Mouse (Mus musculus): ENCODE data around the gene Camk2g. TPM values are rescaled to one million over a fixed set of nuclear protein-coding genes. Genes with fewer than 3 reads are reported as not detected.
"Not testable (repeated sequence)": the region's sequence is repeated elsewhere in the genome, so short reads cannot be mapped to it uniquely, and the experiment has no call there.

Gene Camk2g
- polyA plus RNA-seq, 1 experiment from 2014 or later, result 39.5 TPM

DNA sequence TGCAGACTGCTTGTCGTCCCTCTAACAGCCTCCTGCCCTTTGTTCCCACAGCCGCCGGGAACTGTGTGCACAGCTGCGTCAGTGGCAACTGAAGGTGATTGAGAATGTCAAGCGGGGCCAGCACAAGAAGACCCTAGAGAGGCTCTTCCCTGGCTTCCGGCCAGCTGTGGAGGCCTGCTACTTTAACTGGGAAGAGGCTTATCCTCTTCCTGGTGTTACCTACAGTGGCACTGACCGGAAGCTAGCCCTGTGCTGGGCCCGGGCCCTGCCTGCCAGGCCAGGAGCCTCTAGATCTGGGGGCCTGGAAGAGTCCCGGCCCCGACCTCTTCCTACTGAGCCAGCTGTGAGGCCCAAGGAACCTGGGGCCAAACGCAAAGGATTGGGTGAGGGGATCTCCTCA is 80.1 kb downstream of the Camk2g start:
- Histone ChIP-seq H3K27me3 (ENCODE audit: control insufficient read depth, insufficient read depth, low read length) (no peaks in the 10 kb centered on the region), H3K27ac (ENCODE audit: low read depth, low read length) (no peak overlapping the region), H3K4me2 (no peak overlapping the region), H3K9me3 (ENCODE audit: control insufficient read depth, low read length) (no peaks in the 10 kb centered on the region), H3K36me3 (ENCODE audit: control insufficient read depth, insufficient read depth, low read length) (peaks cover 47% of the 10 kb centered on the region), H3K4me3 (ENCODE audit: low read depth, low read length) (no peak overlapping the region), H3K4me1 (ENCODE audit: control insufficient read depth, insufficient read depth, low read length) (peaks cover under 1% of the 10 kb centered on the region), H3K9ac (ENCODE audit: low read length) (no peak overlapping the region)
- no peak for DNase-seq (ENCODE audit: low spot score, missing footprints)
- WGBS, result 85% methylated on average over 11 of the region's 11 CpGs
- no peak for ATAC-seq (ENCODE audit: low FRiP score)

DNA sequence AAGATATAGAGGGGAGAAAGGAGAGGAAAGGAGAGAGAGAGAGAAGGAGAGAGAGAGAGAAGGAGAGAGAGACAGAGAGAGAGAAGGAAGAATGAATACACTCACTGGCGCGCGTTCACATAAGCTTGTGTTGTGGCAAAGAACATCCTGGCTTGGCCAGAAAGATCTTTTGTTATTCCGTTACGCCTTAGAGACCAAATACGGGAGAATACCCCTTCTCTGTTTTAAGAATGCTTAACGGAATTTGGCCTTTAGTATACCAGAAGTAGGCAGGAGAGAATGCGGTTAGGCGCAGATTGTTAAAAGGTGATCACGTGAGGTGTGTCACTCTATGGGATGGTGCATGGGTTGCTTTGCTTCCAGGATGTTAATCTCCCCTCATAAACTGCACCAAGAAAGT is 85.6 kb downstream of the Camk2g start:
- ATAC-seq (ENCODE audit: low FRiP score), result no peak
- H3K4me3 ChIP-seq (ENCODE audit: low read depth, low read length), result peak overlapping the region; percentile 98
- no peaks in the 10 kb centered on the region for H3K27me3 ChIP-seq (ENCODE audit: control insufficient read depth, insufficient read depth, low read length)
- peak overlapping the region; percentile 95 for H3K9ac ChIP-seq (ENCODE audit: low read length)
- H3K27ac ChIP-seq (ENCODE audit: low read depth, low read length), result no peak overlapping the region
- no peaks in the 10 kb centered on the region for H3K9me3 ChIP-seq (ENCODE audit: control insufficient read depth, low read length)
- H3K4me2 ChIP-seq, result peak overlapping the region; percentile 63
- WGBS, result 9% methylated on average over 10 of the region's 10 CpGs
- peaks cover 15% of the 10 kb centered on the region for H3K4me1 ChIP-seq (ENCODE audit: control insufficient read depth, insufficient read depth, low read length)
- peaks cover 15% of the 10 kb centered on the region for H3K36me3 ChIP-seq (ENCODE audit: control insufficient read depth, insufficient read depth, low read length)
- no peak for DNase-seq (ENCODE audit: low spot score, missing footprints)

DNA sequence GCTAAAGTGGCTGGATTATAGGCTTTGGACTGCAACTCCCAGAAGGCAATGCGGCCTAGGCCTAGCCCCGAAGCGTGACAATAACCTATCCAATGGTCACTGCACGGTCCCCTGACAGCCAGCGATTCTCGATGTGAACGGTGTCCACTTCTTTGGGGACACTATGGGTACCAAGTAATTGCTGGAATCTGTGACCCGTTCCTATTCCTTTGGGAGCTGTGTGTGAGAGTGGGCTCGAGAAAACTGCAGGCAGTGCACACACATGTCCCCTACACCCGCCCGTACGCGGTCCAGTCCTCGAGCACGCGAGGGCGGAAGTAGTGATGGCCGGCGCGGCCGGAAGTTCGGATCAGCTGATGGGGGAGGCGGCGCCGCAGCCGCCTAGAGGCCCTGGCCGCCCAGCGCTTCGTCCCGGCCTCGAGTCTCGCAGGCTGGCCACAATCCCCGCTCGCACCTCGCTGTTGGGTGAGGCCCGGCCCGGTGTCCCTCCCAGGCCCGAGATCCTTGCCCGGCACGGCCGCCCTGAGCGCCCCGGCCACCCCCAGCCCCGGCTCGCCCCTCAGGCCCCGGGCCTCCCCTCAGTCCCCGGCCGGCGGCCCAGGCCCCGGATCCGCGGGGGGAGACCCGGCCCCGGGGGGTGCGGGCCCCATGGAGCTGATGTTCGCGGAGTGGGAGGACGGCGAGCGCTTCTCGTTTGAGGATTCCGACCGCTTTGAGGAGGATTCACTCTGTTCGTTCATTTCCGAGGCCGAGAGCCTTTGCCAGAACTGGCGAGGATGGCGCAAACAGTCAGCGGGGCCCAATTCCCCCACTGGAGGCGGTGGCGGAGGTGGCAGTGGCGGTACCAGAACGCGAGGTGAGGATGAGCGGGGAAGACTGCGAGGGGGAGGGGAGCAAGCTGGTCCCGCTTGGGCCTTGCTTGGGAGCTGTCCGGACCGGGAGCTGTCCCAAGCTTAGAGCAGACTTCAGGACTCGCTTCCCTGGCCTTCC is 86.4 kb downstream of the Camk2g start, which contains the start of gene Zswim8:
Gene Zswim8 (plus strand): TSS at position 352 of the 990 bp plus-strand sequence.
- Histone ChIP-seq H3K9ac (ENCODE audit: low read length) (peak within 1 kb of the TSS; percentile 95), H3K4me3 (ENCODE audit: low read depth, low read length) (peak within 1 kb of the TSS; percentile 98), H3K36me3 (ENCODE audit: control insufficient read depth, insufficient read depth, low read length) (peaks cover 8% of the 10 kb centered on the region), H3K9me3 (ENCODE audit: control insufficient read depth, low read length) (no peaks in the 10 kb centered on the region), H3K4me2 (peak within 1 kb of the TSS; percentile 63), H3K27ac (ENCODE audit: low read depth, low read length) (peak within 1 kb of the TSS; percentile 49; the same call in 1 of the 2 replicates), H3K4me1 (ENCODE audit: control insufficient read depth, insufficient read depth, low read length) (peaks cover 15% of the 10 kb centered on the region), H3K27me3 (ENCODE audit: control insufficient read depth, insufficient read depth, low read length) (no peaks in the 10 kb centered on the region)
- DNase-seq (ENCODE audit: low spot score, missing footprints), result peak; percentile 99
- WGBS, result 1% methylated on average over 76 of the region's 80 CpGs
- peak; percentile 92 for ATAC-seq (ENCODE audit: low FRiP score)

DNA sequence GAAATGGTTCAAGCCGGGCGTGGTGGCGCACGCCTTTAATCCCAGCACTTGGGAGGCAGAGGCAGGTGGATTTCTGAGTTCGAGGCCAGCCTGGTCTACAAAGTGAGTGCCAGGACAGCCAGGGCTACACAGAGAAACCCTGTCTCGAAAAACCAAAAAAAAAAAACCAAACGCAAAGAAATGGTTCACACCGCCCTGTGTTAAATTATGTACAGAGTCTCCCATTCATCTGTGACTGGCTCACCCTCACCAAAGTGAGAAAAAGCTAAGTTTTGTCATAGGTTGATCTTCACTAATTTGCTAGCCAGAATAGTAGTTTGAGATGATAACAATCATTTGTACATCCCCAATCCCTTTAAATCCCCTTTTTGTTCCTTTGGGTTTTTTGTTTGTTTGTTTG is 90.4 kb downstream of the Camk2g start:
- Histone ChIP-seq H3K4me3 (ENCODE audit: low read depth, low read length) (peak overlapping the region; percentile 82), H3K9ac (ENCODE audit: low read length) (peak overlapping the region; percentile 95), H3K4me2 (peak overlapping the region; percentile 68), H3K4me1 (ENCODE audit: control insufficient read depth, insufficient read depth, low read length) (peaks cover 14% of the 10 kb centered on the region)
- H3K9me3 ChIP-seq (ENCODE audit: control insufficient read depth, low read length); DNase-seq (ENCODE audit: low spot score, missing footprints); H3K27me3 ChIP-seq (ENCODE audit: control insufficient read depth, insufficient read depth, low read length); ATAC-seq (ENCODE audit: low FRiP score); H3K36me3 ChIP-seq (ENCODE audit: control insufficient read depth, insufficient read depth, low read length); H3K27ac ChIP-seq (ENCODE audit: low read depth, low read length): not testable (repeated sequence)
- 17% methylated on average over 8 of the region's 8 CpGs for WGBS

DNA sequence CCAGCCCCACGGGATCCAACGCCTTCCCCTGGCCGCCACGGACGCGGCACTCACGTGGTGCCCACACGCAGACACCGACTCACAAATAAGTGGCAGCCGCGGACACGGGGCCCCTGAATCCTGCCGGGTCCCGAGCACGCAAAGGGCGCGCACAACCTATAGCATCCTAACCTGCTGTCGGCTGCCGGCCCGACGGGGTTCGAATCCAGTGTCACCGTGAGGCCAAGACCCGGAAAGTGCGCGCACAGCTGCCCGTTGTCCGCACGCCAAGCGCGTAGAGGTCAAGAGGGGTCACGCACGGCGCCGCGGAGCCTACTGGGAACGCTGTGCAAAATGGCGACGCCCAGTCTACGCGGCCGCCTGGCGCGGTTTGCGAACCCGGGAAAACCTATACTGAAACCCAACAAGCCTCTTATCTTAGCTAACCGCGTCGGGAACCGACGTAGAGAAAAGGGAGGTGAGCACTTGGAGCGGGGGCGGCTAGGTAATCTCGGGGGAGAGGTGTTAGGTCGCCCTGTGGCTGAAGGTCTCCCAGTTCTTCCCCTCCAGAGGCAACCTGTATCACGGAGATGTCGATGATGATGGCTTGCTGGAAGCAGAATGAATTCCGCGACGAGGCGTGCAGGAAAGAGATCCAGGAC is 91.0 kb downstream of the Camk2g start, which contains the start of gene Chchd1:
Gene Chchd1 (plus strand): TSS at position 266 of the 641 bp plus-strand sequence.
- Histone ChIP-seq H3K9ac (ENCODE audit: low read length) (peak within 1 kb of the TSS; percentile 95), H3K27me3 (ENCODE audit: control insufficient read depth, insufficient read depth, low read length) (no peaks in the 10 kb centered on the region), H3K27ac (ENCODE audit: low read depth, low read length) (peak within 1 kb of the TSS; percentile 69), H3K4me1 (ENCODE audit: control insufficient read depth, insufficient read depth, low read length) (peaks cover 17% of the 10 kb centered on the region), H3K4me2 (peak within 1 kb of the TSS; percentile 68), H3K36me3 (ENCODE audit: control insufficient read depth, insufficient read depth, low read length) (peaks cover 8% of the 10 kb centered on the region; the same call in 1 of the 2 replicates), H3K9me3 (ENCODE audit: control insufficient read depth, low read length) (no peaks in the 10 kb centered on the region), H3K4me3 (ENCODE audit: low read depth, low read length) (peak within 1 kb of the TSS; percentile 82)
- ATAC-seq (ENCODE audit: low FRiP score) (peak; percentile 72), DNase-seq (ENCODE audit: low spot score, missing footprints) (peak; percentile 99)
- under 1% methylated on average over 61 of the region's 61 CpGs for WGBS

DNA sequence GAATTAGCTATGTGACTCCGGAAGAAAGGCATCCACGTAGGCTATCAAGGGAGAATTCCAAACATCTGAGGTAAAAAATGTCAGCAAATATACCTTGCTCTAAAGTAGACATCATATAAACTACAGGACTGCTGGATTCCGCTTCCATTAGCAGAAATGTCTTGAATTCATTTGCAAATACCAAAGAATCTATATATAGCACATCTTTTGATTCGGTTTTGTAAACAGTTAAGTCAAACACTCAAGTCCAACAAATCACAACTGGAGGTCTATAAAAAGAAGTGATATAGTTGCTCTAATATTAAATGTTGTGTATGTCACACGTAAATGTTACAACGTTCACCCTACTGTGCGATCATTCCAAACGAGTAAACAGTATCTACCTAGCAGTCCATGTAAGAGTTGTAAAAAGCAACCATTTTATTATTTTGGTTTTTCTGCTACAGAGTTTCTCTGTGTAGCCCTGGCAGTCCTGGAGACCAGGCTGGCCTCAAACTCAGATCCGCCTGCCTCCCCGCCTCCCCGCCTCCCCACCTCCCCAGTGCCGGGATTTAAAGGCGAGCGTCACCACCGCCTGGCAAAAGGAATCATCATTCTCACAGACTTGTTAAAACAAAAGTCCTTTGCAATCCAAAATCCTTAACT is 91.7 kb downstream of the Camk2g start:
- no peaks in the 10 kb centered on the region for H3K27me3 ChIP-seq (ENCODE audit: control insufficient read depth, insufficient read depth, low read length)

DNA sequence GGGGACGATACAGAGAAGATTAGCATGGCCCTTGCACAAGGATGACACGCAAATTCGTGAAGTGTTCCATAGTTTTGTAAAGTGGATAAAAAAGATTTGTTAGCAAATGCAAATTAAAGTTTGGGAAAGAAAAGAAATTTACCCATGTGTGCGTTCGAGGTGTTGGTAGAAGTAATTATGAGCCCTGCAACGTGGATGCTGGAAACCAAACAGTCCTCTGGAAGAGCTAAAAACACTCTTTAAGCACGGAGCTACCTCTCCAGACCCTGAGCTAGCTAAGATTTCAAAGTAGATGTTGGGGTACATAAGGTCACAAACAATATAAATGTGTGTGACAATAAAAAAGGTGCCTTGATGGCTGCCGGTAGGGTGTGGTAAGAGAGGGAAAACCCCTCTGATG is 92.3 kb downstream of the Camk2g start:
- Histone ChIP-seq H3K9ac (ENCODE audit: low read length) (no peak overlapping the region), H3K36me3 (ENCODE audit: control insufficient read depth, insufficient read depth, low read length) (peaks cover 8% of the 10 kb centered on the region; the same call in 1 of the 2 replicates)

More for the DNA sequence above, 91.7 kb downstream of the Camk2g start:
- H3K36me3 ChIP-seq (ENCODE audit: control insufficient read depth, insufficient read depth, low read length), result peaks cover 8% of the 10 kb centered on the region; the same call in 1 of the 2 replicates
- no peaks in the 10 kb centered on the region for H3K9me3 ChIP-seq (ENCODE audit: control insufficient read depth, low read length)
- DNase-seq (ENCODE audit: low spot score, missing footprints) (peak; percentile 69), ATAC-seq (ENCODE audit: low FRiP score) (peak; percentile 18; the same call in 1 of the 2 replicates)
- WGBS, result 16% methylated on average over 15 of the region's 15 CpGs
- peaks cover 20% of the 10 kb centered on the region for H3K4me1 ChIP-seq (ENCODE audit: control insufficient read depth, insufficient read depth, low read length)
- no peak overlapping the region for H3K27ac ChIP-seq (ENCODE audit: low read depth, low read length)
- H3K4me2 ChIP-seq, result peak overlapping the region; percentile 68
- peak overlapping the region; percentile 82 for H3K4me3 ChIP-seq (ENCODE audit: low read depth, low read length)
- H3K9ac ChIP-seq (ENCODE audit: low read length), result peak overlapping the region; percentile 95

DNA sequence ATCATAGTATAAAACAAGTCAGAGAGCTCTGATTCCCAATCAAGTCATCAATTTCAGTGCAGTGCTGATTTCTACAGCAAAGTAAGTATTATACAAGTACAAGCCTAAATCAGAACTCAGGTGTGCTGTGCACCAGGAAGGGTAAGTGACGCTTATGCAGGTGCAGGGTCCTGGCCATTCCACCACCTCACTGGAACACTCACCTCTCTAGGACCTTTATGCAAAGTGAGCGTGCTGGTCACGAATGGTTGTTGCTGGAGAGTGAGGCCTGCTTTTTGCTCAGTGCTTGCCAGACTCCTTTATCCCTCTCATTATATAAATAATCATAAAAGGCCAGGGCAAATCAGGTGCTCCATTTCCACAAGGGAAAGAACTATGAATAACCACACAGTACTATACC is 93.5 kb downstream of the Camk2g start:
- 85% methylated on average over 3 of the region's 3 CpGs for whole genome bisulfite sequencing
- H3K4me2 ChIP-seq, result no peak overlapping the region
- peaks cover 7% of the 10 kb centered on the region; the same call in 1 of the 2 replicates for H3K36me3 ChIP-seq (ENCODE audit: control insufficient read depth, insufficient read depth, low read length)
- DNase-seq (ENCODE audit: low spot score, missing footprints), result peak; percentile 81
- H3K4me3 ChIP-seq (ENCODE audit: low read depth, low read length), result no peak overlapping the region
- H3K4me1 ChIP-seq (ENCODE audit: control insufficient read depth, insufficient read depth, low read length), result peaks cover 31% of the 10 kb centered on the region
- no peak for ATAC-seq (ENCODE audit: low FRiP score)
- H3K27ac ChIP-seq (ENCODE audit: low read depth, low read length), result no peak overlapping the region
- no peak overlapping the region for H3K9ac ChIP-seq (ENCODE audit: low read length)
- no peaks in the 10 kb centered on the region for H3K9me3 ChIP-seq (ENCODE audit: control insufficient read depth, low read length)
- H3K27me3 ChIP-seq (ENCODE audit: control insufficient read depth, insufficient read depth, low read length), result no peaks in the 10 kb centered on the region

More for the DNA sequence above, 92.3 kb downstream of the Camk2g start:
- H3K27me3 ChIP-seq (ENCODE audit: control insufficient read depth, insufficient read depth, low read length), result no peaks in the 10 kb centered on the region
- no peak for ATAC-seq (ENCODE audit: low FRiP score)
- no peak for DNase-seq (ENCODE audit: low spot score, missing footprints)
- no peaks in the 10 kb centered on the region for H3K9me3 ChIP-seq (ENCODE audit: control insufficient read depth, low read length)
- peak overlapping the region; percentile 68; the same call in 1 of the 2 replicates for H3K4me2 ChIP-seq
- peaks cover 22% of the 10 kb centered on the region for H3K4me1 ChIP-seq (ENCODE audit: control insufficient read depth, insufficient read depth, low read length)
- H3K27ac ChIP-seq (ENCODE audit: low read depth, low read length), result no peak overlapping the region
- no peak overlapping the region for H3K4me3 ChIP-seq (ENCODE audit: low read depth, low read length)
- WGBS, result 85% methylated on average over 8 of the region's 8 CpGs
